Mouse (Mus musculus) cerebellum, postnatal 25 days (tissue): ENCODE measurements around the gene A630001G21Rik.
A peak's percentile ranks its signal among the peaks of the same experiment; 100 is the strongest.
"Not testable (repeated sequence)": the region's sequence is repeated elsewhere in the genome, so short reads cannot be mapped to it uniquely, and the experiment has no call there.

ENCODE experiments used
- DNase-seq, 2 experiments: peaks; one replicate each; pipeline ENCODE4 v3.0.0; 2021; ENCODE audit warnings: mixed read lengths in 2 of 2

A630001G21Rik gene

DNA sequence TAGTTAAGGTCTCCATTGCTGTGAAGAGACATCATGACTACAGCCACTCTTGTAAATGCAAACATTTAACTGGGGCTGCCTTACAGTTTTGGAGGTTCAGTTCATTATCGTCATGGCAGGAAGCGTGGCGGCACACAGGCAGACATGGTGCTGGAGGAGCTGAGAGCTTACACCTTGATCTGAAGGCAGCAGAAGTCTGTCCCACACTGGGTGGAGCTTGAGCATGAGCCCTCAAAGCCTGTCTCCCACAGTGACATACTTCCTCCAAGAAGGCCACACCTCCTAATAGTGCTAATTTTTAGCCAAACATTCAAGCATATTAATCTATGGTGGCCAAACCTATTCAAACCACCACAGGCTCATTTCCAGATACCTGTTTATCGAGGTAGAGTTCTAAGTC is at the start of gene A630001G21Rik:
TSS of gene A630001G21Rik (minus strand) at position 208 of the 400 bp plus-strand sequence.
- DNase-seq: no peak

DNA sequence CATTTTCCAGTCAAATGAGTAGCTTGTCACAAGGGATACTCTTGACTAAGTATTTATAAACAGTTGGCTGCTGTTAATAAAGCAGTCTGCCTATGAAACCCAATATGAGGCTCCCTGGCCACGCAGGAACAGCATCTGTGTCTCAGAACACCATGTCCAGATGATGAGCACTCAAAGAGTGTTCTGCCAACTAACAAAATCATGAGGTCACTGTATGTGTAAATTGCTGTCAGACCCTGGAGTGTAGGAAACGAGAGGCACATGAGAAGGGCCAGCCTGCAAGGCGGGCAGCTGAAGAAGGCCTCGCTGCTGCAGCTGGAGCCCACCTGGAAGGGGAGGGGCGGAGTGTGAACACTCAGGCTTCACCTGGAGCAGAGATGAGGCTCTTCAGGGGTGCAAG is 48.7 kb upstream of the A630001G21Rik start:
- no peak for DNase-seq

DNA sequence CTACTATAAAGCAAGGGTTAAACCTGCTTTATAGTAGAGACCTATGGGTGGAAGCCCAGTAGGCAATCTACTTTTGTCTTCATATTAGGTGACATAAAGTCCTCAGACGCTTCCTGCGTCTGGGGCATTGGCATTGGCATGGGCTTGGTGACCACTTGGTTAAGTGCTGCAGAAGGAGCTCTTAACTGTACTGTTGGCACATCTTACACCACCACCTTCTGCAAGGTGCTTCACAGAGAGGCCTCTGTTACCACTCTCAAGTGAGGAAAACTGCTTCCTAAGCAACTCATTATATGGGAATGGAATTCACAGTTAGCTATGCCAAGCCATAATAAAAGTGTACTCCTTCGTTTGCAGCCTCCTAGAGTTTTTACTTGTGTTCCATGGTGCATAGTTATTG is 46.5 kb upstream of the A630001G21Rik start:
- DNase-seq: no peak

DNA sequence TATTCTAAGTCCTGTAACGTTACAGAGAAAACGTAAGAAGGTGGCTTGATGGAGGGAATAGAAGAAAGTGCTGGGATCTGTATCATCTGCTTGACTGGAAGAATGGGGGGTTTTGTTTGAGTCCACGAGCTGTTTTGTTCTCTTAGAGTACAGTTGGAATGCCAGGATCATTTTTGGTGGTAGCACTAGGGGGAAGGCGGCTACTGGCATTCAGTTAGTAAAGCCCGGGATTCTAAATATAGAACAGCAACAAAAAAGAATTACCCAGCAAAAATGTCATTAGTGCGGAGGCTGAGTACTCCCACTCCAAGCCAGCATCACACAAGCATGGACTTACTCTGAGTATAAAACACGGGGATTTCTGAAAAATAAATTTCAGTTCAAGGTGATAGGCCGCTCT is 43.8 kb upstream of the A630001G21Rik start:
- no peak for DNase-seq

DNA sequence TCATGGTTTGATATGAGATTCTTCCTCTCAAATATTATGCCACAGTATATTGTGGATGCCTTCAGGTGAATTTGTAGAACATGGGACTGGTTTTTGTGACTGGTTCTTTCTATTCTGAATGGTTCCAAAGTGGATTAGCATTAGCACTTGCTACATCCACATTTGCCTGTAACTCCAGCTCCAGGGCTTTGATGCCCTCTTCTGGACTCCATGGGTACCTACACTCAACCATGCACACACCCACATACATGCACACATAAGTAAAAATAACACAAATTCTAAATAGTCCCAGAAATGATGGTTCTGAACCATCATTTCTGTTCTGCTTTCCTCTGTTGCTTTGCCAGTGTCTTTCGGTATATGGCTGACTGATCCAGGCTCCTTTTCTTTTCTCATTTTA is 41.3 kb upstream of the A630001G21Rik start:
- no peak for DNase-seq

DNA sequence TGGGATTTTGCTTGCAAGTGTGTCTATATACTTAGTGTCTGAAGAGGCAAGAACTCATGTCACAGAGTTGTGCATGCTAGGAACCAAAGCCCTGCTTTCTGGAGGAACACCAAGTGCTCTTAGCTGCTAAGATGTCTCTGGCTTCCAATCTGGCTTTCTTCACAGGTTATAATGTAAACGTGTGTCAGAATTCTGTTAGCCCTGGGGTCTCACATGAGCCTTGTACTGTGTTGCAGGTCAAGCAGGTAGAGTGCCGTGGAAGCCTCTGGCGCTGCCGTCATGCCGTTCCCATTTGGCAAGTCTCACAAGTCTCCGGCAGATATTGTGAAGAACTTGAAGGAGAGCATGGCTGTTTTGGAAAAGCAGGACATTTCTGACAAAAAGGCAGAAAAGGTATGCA is 39.7 kb upstream of the A630001G21Rik start:
- DNase-seq: no peak

DNA sequence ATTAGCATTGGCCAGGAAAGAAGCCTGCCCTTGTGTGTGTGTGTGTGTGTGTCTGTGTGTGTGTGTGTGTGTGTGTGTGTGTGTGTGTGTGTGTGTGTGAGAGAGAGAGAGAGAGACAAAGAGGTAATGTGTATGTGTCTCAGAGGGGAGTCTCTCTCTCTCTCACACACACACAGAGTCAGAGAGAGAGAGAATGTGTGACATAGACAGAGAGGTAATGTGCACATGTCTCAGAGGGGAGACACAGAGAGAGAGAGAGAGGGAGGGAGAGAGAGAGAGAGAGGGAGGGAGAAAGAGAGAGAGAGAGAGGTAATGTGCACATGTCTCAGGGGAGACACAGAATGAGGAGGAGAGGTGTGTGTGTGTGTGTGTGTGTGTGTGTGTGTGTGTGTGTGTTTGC is 35.8 kb upstream of the A630001G21Rik start:
- not testable (repeated sequence) for DNase-seq

DNA sequence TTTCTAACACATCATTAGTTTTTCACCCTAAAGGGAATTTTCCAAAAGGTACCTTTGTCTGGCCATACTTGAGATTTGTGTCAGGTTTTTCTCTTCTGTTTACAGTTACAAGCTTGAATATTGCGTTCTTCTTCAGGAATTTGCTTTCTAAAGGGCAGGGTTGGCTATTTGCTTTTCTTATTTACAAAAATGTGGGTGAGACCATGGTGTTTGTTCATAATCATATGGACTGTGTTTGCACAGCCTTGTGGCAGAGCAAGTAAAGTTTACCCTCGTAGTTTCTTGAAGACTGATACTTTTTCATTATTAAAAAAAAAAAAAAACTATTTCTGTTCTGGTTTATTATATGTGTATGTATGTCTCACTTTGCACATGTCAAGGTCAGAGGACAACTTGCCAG is 32.3 kb upstream of the A630001G21Rik start:
- DNase-seq: no peak

DNA sequence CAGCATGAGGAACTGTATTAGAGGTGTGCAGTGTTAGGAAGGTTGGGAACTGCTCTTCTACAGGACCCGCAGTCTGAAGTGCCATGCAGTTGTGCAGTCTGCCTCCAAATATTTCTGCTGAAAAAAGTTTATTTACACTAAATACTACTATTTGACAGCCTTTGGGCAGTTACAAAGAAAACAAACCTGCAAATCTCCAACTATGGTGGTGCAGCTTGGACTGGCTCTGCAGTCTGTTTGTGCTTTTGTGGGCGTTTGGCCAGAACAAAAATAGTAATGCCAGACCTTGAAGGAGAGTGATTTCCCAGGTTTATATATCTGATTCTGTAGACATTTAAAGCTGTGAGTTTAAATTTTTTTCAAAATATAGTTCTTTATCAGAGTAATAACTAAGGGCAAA is 31.9 kb upstream of the A630001G21Rik start:
- DNase-seq: peak; percentile 30 to 67

DNA sequence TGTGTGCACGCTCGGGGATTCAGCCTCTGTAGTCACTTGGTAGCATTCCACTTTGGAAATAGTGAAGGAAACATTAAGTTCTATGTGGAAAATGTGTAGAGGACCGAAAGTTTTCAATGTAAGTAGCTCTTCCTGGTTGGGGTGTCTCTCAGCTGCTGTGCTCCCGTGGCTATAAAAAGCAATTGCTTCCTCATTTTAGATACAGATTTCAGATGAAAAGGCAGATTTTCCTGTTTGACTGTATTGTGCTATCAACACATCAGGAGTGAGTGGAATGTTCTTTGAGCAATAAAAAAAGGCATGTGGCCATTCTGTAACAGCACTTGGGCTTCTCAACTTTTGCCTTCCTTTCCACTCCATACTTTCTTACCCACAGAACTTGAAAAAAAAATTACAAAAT is 30.8 kb upstream of the A630001G21Rik start:
- no peak for DNase-seq

DNA sequence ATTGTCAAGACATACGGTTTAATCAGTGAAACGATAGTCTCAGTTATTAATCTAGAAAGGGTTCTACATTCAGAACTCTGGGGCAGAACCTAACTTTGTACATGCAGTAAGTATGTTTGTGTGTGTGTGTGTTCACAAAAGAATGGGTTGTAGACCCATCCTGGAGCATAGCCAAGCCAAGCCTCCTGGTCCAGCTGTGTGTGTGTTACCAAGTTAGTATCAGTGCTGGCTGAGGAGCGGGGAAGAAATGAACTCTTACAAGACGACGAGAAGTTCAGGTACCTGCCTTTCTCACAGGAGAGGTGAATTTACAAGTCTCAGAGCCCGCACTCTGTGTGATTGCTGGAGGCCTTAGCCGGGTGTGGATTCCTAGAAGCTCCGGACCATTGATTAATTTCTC is 26.1 kb upstream of the A630001G21Rik start:
- no peak for DNase-seq

DNA sequence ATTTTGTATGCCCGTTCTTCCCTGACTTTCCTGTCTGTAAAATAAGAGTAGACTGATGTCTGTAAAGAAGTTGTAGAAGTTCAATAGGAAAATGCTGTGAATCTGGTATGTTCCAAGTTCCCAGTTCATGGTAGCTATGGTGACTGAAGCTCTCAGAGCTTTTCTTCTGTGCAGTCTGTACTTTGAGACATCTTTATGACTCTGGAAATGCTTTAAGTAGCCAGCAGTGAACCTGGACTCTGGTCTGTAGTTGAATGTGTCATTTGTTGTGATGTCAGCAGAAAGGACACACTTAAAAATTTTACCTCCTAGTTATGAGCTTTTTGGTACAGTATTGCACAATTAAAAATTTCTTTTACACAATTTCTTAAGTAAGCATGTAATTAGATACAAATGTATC is 24.1 kb upstream of the A630001G21Rik start:
- no peak for DNase-seq

DNA sequence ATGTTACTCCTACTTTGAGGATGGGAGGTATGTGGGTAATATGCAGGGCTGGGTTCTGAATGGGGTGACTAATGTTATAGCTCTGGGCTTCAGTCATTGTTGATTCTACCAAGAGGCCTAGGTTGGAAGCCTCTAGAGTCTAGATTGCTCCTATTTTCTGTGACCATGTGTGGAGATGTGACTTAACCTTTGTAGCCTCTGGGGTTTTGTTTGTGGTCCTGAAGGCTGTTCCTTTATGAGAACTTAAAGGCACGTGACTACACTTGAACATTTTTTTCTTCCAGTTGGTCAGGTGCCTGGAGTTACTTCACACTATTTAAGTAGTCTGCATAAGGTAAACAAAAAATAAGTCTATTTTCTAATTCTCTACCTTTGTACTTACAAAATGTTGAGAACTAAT is 21.3 kb upstream of the A630001G21Rik start:
- no peak for DNase-seq

DNA sequence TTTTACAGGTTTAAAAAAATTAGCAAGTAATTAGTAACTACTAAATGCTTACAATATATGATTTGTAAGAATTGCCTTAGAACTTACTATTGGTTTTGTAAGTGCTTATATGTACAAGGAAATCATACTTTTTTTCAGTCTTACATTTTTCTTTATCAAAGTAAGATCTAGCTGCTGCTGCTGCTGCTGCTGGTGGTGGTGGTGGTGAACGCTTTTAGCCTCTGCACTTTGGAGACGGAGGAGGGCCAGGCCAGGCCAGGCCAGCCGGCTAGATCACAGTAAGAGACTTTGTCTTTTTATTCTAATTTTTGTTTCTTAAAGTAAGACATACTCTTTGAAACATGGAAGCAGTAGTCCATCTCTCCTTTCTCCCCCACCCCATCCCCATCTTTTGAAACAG is 16.8 kb upstream of the A630001G21Rik start:
- no peak for DNase-seq

DNA sequence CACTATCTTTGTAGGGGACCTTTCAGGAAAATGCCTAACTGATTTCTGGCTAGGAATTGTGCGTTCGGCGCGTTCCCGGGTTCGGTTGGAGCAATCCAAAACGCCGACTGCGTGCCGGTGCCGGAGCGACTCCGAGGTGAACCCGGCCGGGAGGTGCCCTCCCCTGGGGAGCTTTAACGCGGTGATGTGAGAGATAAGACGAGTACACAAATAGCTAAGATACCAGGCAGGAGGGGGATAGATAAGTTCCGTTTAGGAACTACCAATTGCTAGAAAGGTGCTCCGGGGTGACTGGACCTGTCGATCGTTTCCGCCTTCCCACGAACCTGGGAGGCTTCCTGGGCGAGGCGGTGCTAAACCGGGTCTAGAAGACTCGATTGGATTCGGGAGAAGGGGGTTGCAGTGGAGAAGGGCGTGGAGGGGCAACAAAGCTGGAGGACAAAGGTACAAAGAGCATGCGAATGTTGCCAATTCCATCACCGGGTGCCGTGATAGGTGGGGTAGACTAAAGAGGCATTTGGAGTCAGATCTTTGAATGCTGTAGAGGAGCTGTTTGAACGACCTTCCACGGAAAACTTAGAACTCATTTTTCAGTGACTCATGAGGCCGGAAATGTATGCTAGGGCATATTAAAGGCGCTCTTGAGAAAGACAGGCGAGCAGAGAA is 15.8 kb upstream of the A630001G21Rik start:
- DNase-seq: no peak

DNA sequence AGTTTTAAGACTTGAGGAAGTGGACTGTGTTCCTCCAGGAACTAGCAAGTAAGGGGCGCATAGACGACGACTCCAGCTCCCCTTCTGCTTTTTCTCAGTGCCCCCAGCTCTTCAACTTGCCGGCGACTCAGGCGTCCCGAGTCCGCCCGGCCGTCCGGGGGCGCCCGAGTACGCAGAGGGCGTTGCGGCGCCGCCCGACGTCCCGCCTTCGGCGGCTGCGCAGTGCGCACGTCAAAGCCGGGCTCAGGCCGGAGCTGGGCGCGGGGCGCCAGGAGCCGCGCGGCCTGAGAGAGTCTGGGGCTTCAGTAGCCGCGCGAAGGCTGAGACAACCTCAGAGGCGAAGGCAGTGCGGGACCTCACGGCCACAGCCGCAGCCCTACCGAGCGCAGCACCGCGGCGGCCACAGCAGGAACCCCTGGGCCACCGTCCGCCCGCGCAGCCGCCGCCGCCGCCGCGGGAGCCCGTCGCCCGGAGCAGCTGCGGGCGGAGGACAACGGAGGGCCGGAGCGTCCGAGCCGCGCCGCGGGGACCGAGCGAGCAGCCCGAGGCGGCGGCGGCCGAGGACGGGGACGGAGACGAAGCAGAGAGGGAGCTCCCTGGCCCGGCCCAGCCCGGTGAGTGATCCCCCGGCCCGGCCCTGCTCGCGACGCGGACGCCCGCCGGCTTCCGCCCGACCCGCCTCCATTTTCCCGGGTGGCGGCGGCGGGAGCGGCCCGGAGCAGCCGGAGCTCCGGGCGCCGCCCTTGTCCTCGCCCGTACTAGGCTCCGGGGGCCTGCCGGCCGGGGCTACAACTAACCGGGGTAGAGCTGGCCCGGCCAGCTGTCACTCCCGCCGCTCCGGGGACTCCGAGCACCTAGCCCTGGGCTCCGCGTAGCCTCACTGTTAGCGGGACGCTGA is 15.0 kb upstream of the A630001G21Rik start, which contains the start of gene Cab39:
TSS of gene Cab39 (plus strand) at position 234 of the 898 bp plus-strand sequence.
- DNase-seq: peak; percentile 91 to 95

DNA sequence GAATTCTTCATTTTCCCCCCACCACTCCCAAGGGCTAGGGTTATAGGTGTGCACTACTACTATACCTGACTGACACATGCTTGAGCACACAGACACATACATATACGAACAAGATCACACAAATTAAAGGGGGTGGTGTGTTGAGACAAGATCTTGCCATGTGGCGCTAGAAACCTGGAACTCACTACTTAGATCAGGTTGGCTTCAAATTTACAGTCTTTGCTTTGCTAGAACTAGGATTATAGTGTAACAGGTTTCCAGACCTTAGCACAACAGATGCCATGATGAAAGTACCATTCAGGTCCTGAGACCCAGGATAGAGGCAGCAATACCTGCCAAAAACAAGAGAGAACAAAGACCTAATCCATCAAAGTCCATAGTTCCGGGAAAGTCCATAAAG is 13.0 kb upstream of the A630001G21Rik start:
- no peak for DNase-seq

DNA sequence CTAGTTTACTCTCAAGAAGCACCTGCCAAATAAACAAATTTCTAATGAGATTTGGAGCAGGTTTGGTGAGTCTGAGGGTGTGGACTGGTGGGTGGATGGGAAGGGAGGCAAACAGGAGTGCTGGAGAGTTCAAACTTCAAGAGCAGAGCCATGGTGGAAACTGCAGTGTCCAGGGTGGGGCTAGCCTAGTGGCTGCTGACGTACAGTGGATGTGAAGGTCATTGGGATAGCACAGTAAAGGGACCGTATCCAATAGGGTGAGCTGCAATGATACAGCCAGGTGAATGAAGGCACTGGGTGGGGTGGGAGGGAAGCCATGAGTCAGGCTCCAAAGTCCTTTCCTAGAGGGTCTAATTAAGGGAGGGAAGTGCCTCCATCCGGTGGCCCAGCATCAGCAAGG is 12.1 kb upstream of the A630001G21Rik start:
- DNase-seq: no peak

DNA sequence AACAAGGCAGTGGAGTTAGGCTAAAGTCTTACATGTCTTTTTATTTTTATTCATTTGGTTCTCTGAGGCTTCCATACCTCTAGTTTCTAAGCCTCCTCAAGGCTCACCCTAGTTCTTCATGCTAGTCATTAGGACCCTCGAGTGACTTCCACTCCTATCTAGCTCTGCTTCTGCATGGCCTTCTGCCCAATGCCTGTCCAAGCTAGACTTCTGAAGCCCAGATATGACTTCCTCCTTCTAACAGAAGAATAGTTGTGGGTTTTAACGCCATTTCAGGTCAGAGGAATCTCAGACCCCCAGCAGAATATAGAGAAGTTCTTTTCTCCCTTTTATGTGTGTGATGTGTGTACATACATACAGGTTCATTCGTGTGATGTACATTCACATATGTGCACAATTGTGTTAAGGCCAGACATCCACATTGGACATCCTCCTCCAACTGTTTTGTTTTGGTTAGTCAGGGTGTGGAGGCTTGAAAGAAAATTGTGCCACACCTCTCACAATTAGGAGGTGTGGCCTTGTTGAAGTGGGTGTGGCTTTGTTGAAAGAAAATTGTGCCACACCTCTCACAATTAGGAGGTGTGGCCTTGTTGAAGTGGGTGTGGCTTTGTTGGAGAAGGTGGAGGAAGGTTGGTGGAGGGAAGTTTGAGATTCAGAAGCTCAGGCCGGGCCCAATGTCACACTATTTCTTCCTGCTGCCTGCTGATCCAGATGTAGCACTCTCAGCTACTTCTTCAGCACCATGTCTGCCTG is 1.2 kb upstream of the A630001G21Rik start:
- no peak for DNase-seq

DNA sequence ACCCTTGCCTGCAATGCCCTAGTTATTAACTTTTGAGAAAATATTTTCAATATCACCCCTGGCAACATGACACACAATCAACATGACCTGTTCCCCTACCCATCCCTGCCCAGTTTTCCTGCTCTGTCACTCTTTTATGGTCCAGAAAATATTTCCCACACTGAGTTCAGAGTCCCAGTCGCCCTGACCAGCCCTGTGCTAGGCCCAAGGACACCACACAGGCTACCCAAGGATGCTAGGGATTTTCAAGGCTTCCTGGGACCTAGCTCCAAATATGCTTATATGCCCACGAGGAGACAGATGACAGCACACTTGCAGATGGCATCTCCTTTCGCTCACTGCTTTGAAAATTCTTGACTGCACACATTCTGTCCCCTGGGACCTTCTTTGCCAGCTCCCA is 569 bp upstream of the A630001G21Rik start:
- DNase-seq: no peak

DNA sequence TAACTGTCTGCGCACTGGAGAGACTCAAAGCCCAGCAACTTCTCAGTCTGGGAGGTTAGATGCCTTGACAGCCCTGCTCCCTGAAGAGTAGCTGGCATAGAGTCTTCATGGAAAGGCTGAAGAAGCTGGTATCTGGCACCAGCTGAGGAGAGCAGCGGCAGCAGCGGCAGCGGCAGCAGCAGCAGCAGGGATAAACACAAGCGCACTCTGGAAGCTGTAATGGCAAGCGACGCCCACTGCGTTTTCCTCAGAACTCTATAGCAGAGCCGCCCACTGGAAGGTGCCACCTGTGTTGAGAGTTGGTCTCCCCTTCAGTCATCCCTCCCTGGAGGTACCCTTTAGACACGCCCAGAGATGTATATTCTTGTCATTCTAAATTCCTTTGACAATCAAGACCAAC is 2.3 kb downstream of the A630001G21Rik start:
- DNase-seq: no peak

DNA sequence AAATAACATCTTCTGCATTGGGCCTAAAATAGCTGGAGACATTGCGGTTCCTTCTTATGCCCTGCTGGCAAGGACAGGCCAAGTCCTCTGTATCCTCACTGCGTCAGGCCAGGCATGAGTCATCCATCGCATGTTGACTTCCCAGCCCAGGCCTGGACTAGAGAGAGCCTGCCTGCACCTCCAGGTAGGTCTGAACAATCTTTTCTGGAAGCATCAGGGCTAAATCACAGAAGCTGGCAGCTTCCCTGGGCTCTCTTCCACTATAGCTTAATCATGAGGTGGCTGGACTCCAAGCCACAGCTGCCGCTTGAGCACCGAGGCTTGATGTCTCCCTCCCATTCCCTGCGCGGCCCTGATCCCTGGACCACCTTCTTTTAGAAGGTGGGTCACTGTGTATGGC is 3.3 kb downstream of the A630001G21Rik start:
- peak; percentile 23 to 48 for DNase-seq

DNA sequence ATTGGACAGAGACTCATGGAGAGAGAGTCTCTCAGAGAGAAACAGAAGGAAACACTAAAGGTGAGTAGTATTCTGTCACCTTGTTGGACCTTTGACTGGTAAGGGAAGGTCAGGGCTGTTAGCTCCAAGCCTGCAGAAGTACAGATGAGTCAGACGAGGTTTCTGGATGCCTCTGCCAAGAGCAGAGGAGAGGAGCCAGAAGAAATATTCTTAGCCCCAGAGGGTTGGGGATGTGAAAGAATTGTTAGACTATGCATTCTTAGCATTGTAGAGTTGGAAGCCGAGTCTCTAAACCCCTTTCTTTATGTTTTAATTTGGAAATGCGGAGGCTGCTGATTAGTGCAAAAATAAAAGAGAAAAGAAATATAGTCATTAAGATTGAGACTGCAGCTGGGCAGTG is 6.5 kb downstream of the A630001G21Rik start:
- DNase-seq: no peak
